Mouse (Mus musculus) hindbrain, embryonic 10.5 days (tissue): ENCODE measurements around the gene Med4. TPM values are rescaled to one million over a fixed set of nuclear protein-coding genes. Genes with fewer than 3 reads are reported as not detected.
A peak's percentile ranks its signal among the peaks of the same experiment; 100 is the strongest.
"Not testable (repeated sequence)": the region's sequence is repeated elsewhere in the genome, so short reads cannot be mapped to it uniquely, and the experiment has no call there.

ENCODE experiments used
- DNase-seq: peaks from one replicate; pipeline ENCODE4 v3.0.0-alpha.2; 2017; ENCODE audit warnings: low spot score
- H3K27ac ChIP-seq: fragments of 300-500 bp; sonication (generic); 2 replicates; pipeline ENCODE4 v1.5.1; 2016; ENCODE audit warnings: mild to moderate bottlenecking, moderate library complexity
- H3K27me3 ChIP-seq: fragments of 300-500 bp; sonication (generic); 2 replicates; pipeline ENCODE4 v1.6.1; 2016; ENCODE audit warnings: mild to moderate bottlenecking; ENCODE audit not compliant: poor library complexity, insufficient read depth, severe bottlenecking
- H3K36me3 ChIP-seq: fragments of 300-500 bp; sonication (generic); 2 replicates; pipeline ENCODE4 v1.6.1; 2016; ENCODE audit warnings: mild to moderate bottlenecking, moderate library complexity
- H3K4me1 ChIP-seq: fragments of 300-500 bp; sonication (generic); replicated peaks from 2 replicates; pipeline ENCODE4 v1.6.1; 2016; ENCODE audit warnings: mild to moderate bottlenecking
- H3K4me3 ChIP-seq: fragments of 300-500 bp; sonication (generic); 2 replicates; pipeline ENCODE4 v1.5.1; 2016; ENCODE audit warnings: mild to moderate bottlenecking, moderate library complexity
- H3K9me3 ChIP-seq: fragments of 300-500 bp; sonication (generic); 2 replicates; pipeline ENCODE4 v1.6.1; 2016; ENCODE audit warnings: mild to moderate bottlenecking, moderate library complexity
- WGBS: fragments of 180-500 bp; shearing (Covaris S2); methylation state at CpG from one replicate; pipeline ENCODE4 v1.1.7; 2016; 5-methylcytosine and 5-hydroxymethylcytosine counted together
- polyA plus RNA-seq: library from polyadenylated mRNA; unstranded; fragments of >200 nt; fragmentation: Nextera tagmentation; extraction: Ambion mirVana; gene quantifications from 2 replicates; pipeline ENCODE4 v1.2.1, GENCODE M21; 2016

Gene Med4
- polyA plus RNA-seq, 1 experiment from 2014 or later, result 89.3 TPM

DNA sequence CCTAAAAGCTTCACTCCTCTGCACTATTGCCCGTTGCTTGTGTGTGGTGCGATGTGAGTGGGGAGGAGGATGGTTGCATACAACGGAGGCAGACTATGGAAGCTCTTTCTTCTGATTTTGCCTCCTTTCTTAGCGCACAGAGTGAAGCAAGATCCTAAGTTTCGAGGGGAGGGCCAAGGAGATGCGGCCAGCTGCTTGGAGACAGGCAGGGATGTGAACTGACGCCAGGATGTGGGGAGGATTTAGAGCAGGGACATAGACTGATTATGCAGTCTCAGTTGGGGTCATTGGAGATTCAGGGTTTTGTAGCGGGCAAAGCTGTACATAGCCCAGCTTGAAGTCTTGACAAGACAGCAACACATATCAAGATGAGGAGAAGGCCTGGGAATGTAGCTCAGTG, 3.5 kb upstream of the Med4 start:
- H3K27me3 ChIP-seq, result no peaks in the 10 kb centered on the region
- no peaks in the 10 kb centered on the region for H3K36me3 ChIP-seq
- peaks cover 17% of the 10 kb centered on the region for H3K4me1 ChIP-seq
- DNase-seq, result no peak
- H3K27ac ChIP-seq, result no peak overlapping the region
- 59% methylated on average over 8 of the region's 8 CpGs for WGBS
- no peaks in the 10 kb centered on the region for H3K9me3 ChIP-seq
- H3K4me3 ChIP-seq, result no peak overlapping the region

DNA sequence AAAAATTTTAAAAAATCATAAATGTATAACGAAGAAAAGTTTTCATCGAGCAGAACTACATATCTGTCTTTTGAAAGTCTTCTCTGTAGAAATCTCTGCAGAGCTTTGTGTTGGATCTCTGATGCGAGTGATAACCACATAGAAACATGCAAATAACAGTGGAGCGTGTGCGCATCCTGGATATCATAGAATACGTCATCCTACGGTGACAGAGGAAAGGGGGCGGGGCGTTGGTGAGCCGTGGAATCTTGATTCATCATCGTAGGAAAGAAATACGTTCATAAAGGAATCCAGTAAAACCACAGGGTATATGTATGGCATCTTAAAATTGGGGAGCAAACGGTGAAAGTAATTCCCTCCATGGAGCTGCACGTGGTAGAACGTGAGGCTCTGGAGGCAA, 2.6 kb upstream of the Med4 start:
- no peak overlapping the region for H3K4me3 ChIP-seq
- H3K9me3 ChIP-seq, result no peaks in the 10 kb centered on the region
- no peaks in the 10 kb centered on the region for H3K27me3 ChIP-seq
- no peak for DNase-seq
- peaks cover 20% of the 10 kb centered on the region for H3K4me1 ChIP-seq
- H3K36me3 ChIP-seq, result peaks cover 7% of the 10 kb centered on the region
- no peak overlapping the region for H3K27ac ChIP-seq
- WGBS, result 90% methylated on average over 15 of the region's 15 CpGs

DNA sequence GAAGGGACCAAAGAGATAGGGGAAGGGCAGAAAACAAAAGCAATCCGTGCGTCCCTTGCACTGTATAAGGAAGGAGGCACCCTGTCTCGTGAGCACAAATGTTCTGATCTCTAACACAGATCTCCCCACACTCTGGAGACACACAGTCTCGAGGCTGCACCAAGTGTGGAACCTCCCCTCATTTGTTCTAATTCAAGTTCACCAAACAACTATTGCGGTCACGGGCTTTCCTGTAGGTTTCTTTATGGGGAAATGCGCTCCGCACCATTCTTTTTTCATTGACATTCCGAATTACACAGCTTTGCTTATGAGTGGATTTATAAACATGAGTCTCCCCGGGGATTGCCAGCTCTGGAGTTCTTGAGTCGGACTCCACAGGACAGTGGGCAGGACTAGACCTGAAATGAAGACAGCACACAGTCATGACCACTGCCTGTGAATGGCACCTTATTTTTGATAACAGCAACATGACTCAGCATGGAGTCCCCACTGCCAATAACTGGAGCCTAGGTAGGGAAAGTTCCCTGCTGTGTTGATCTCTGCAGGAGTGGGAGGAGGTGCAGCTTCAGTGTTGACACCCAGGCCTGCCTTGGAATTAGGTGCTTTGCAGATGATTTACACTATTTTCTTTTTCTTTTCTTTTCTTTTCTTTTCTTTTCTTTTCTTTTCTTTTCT, 2.0 kb upstream of the Med4 start:
- 75% methylated on average over 11 of the region's 11 CpGs for WGBS
- Histone ChIP-seq H3K27ac (no peak overlapping the region), H3K4me1 (peaks cover 15% of the 10 kb centered on the region), H3K9me3 (no peaks in the 10 kb centered on the region), H3K36me3 (peaks cover 14% of the 10 kb centered on the region), H3K4me3 (no peak overlapping the region), H3K27me3 (no peaks in the 10 kb centered on the region)
- no peak for DNase-seq

GRCm38 (mm10) chr14:73508630-73509395, 1.0 kb upstream of the Med4 start:
- Histone ChIP-seq H3K36me3 (peaks cover 20% of the 10 kb centered on the region), H3K27ac (no peak overlapping the region), H3K4me3 (no peak overlapping the region), H3K27me3 (no peaks in the 10 kb centered on the region), H3K9me3 (no peaks in the 10 kb centered on the region), H3K4me1 (peaks cover 13% of the 10 kb centered on the region)
- 90% methylated on average over 6 of the region's 6 CpGs for WGBS
- no peak for DNase-seq

- WGBS, result 81% methylated on average over 3 of the region's 3 CpGs
- no peaks in the 10 kb centered on the region for H3K27me3 ChIP-seq
- H3K9me3 ChIP-seq, result no peaks in the 10 kb centered on the region
- no peak for DNase-seq
- peak overlapping the region; percentile 53; the same call in 1 of the 2 replicates for H3K4me3 ChIP-seq
- peaks cover 5% of the 10 kb centered on the region for H3K4me1 ChIP-seq
- H3K27ac ChIP-seq, result no peak overlapping the region; the same call in 1 of the 2 replicates
- H3K36me3 ChIP-seq, result 0 out of 2 replicates have a peak, but pooled peaks cover 1% of the 10 kb centered on the region
Measured at GRCm38 (mm10) chr14:73524136-73524535, 14.3 kb downstream of the Med4 start.

DNA sequence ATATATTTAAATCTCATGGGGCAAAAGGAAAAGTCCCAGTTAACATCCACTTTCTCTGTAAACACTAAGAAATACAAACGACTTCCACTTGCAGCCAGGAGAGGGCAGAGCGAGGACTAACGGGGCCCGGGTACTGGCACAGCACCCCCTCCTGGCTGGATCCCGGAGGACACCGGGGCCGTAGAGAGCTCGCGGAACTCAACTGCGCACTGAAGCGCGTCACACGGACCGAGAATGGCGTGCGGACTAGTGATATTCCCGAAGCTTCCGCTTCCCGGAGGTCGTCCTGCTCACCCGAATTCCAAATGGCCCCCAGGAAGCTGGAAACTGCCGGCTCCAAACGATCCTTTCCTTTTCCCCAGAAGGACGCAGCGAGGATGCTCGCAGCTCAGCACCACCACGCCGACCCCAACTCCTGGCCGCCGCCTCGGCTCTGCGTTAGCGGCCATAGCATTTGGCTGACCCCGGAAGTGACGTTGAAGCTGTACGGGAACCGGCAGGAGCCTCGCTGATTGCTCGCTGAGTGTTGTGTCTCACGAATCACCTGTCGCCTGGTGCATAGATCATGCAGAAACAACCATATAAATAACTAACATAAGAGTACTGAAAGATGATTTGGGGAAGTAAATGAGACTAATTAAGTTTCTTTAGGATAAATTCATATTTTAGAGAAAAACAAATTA, 15.1 kb downstream of the Med4 start, which contains the start of gene Sucla2:
Gene Sucla2, plus strand, starts transcription at position 554 of the 683 bp plus-strand sequence.
- under 1% methylated on average over 41 of the region's 41 CpGs for WGBS
- DNase-seq, result peak; percentile 94
- H3K27ac ChIP-seq, result peak within 1 kb of the TSS; percentile 90

GRCm38 (mm10) chr14:73528661-73529060, 18.8 kb downstream of the Med4 start:
- H3K27me3 ChIP-seq, H3K27ac ChIP-seq, H3K9me3 ChIP-seq, DNase-seq, H3K4me3 ChIP-seq, H3K4me1 ChIP-seq, H3K36me3 ChIP-seq: not testable (repeated sequence)
- 93% methylated on average over 3 of the region's 3 CpGs for WGBS

More for the DNA sequence above, 15.1 kb downstream of the Med4 start, which contains the start of gene Sucla2:
- Histone ChIP-seq H3K9me3 (no peaks in the 10 kb centered on the region), H3K36me3 (no peaks in the 10 kb centered on the region), H3K4me3 (peak within 1 kb of the TSS; percentile 53), H3K4me1 (peaks cover 5% of the 10 kb centered on the region), H3K27me3 (no peaks in the 10 kb centered on the region)

- no peak for DNase-seq
- no peaks in the 10 kb centered on the region for H3K36me3 ChIP-seq
- WGBS, result 73% methylated on average over 6 of the region's 6 CpGs
- H3K27ac ChIP-seq, result no peak overlapping the region
- no peaks in the 10 kb centered on the region for H3K9me3 ChIP-seq
- no peak overlapping the region for H3K4me3 ChIP-seq
- no peaks in the 10 kb centered on the region for H3K4me1 ChIP-seq
- H3K27me3 ChIP-seq, result no peaks in the 10 kb centered on the region
Measured at GRCm38 (mm10) chr14:73533755-73534465, 24.1 kb downstream of the Med4 start.

DNA sequence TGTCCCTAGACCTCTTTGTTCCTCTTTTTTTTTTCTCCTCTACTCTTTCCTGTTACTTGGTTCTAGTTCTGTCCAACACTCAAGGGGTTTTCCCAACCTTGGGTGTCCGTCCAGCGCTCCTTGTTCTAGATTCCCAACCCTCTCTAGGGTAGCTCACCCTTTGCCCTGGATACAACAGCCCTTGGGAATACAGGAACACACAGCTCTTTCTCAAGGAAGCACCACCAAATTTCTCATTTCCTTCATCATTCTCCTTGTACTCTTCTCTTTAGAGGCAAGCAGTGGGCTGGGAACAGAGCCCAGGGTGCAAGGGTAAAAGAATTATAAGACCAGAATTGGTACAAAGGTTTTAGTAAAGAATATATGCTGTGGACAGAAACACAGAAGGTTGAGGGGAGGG, 25.8 kb downstream of the Med4 start:
- no peak for DNase-seq
- Histone ChIP-seq H3K27me3 (no peaks in the 10 kb centered on the region), H3K27ac (no peak overlapping the region), H3K9me3 (no peaks in the 10 kb centered on the region), H3K4me3 (no peak overlapping the region), H3K36me3 (no peaks in the 10 kb centered on the region), H3K4me1 (no peaks in the 10 kb centered on the region)
- 83% methylated on average over 2 of the region's 2 CpGs for WGBS

GRCm38 (mm10) chr14:73543781-73544180, 34.0 kb downstream of the Med4 start:
- Histone ChIP-seq H3K9me3 (no peaks in the 10 kb centered on the region), H3K36me3 (no peaks in the 10 kb centered on the region), H3K27ac (no peak overlapping the region), H3K4me3 (no peak overlapping the region), H3K4me1 (no peaks in the 10 kb centered on the region), H3K27me3 (no peaks in the 10 kb centered on the region)
- DNase-seq, result no peak
- WGBS, result 78% methylated on average over 6 of the region's 6 CpGs

DNA sequence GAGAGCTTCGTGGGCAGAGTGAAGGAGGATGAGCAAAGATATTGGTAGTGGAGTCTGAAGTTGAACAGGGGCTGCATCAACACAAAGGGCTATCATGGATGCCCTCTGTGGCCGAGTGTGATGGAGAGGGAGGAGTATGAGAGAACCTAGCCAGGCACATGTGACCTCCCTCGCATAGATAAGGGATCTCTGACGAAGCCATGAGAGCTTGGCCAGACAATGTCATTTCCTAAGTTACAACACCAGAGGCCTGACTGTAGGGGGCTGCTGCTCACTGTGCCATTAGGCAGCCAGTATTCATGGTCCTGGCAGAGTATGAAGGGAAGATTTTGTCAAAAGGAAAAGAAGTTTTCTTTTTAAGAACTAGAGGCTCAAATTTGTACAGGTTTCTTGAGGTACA, 37.2 kb downstream of the Med4 start:
- Histone ChIP-seq H3K27me3 (no peaks in the 10 kb centered on the region), H3K4me3 (no peak overlapping the region), H3K4me1 (peaks cover under 1% of the 10 kb centered on the region; the same call in 1 of the 2 replicates), H3K36me3 (no peaks in the 10 kb centered on the region), H3K27ac (no peak overlapping the region), H3K9me3 (no peaks in the 10 kb centered on the region)
- DNase-seq, result no peak
- WGBS, result 72% methylated on average over 4 of the region's 4 CpGs

DNA sequence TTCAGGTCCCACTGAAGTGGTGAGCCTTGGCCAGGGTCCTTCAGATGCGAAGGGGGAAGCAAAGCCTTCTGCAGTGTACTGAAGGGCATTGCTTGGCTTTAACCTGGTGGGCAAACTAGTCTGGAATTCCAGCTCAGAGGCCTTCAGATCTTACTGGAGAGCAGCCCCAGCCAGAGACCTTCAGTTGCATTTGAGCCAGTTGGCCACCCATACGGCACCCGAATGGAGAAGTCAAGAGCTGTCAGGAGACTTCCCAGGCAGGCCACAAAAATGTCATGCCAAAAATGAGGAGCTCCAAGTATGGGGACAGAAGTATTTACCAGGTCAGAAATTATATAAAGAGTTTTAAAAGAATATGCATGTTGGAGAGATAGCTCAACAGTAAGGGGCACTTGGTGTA, 38.2 kb downstream of the Med4 start, which contains the start of gene Nudt15:
Gene Nudt15, minus strand, starts transcription at position 192 of the 400 bp plus-strand sequence.
- H3K27me3 ChIP-seq, result no peaks in the 10 kb centered on the region
- peaks cover 8% of the 10 kb centered on the region for H3K4me1 ChIP-seq
- H3K27ac ChIP-seq, result no peak within 1 kb of the TSS
- 89% methylated on average over 3 of the region's 3 CpGs for WGBS
- no peak for DNase-seq
- H3K36me3 ChIP-seq, result no peaks in the 10 kb centered on the region
- no peak within 1 kb of the TSS for H3K4me3 ChIP-seq
- H3K9me3 ChIP-seq, result no peaks in the 10 kb centered on the region
